ENCODE assay signal across 27 mouse cellular contexts in genomic region chr17:66925611-66926010, GRCm38 (mm10).
"Had no signal": no experiment of that assay in that cellular context is flagged by ENCODE, and none has a peak within 500 bp of the region (broad histone marks: within the 10 kb centered on the region; RNA-seq: fewer than 3 reads in every experiment).

No protein-coding gene starts in this region.

- H3K4me3 ChIP-seq: limb, embryonic 10.5 days; limb, embryonic 12.5 days; limb, embryonic 13.5 days; limb, embryonic 15.5 days; liver, embryonic 12.5 days; liver, embryonic 13.5 days; liver, embryonic 15.5 days; lung, embryonic 15.5 days; megakaryocyte, embryonic 14.5 days; midbrain, embryonic 10.5 days; midbrain, embryonic 12.5 days; midbrain, embryonic 13.5 days; midbrain, embryonic 15.5 days; myocyte had no signal

- H3K4me1 ChIP-seq: limb, embryonic 10.5 days; limb, embryonic 12.5 days; limb, embryonic 13.5 days; limb, embryonic 15.5 days; liver, embryonic 12.5 days; liver, embryonic 13.5 days; liver, embryonic 15.5 days; lung, embryonic 15.5 days; megakaryocyte, embryonic 14.5 days; midbrain, embryonic 10.5 days; midbrain, embryonic 12.5 days; midbrain, embryonic 13.5 days; midbrain, embryonic 15.5 days had no signal

- DNase-seq: left cerebral cortex, postnatal 4 days; liver; liver, embryonic 13.5 days; liver, postnatal 0 days; lung, adult 18-20 months; lung, adult 2 months; lung, embryonic 14.5 days; lung, postnatal 10 days; lung, postnatal 14 days; lung, postnatal 36 days; lung, postnatal 4 days; midbrain, embryonic 14.5 days had no signal

- H3K27ac ChIP-seq: limb, embryonic 10.5 days; limb, embryonic 12.5 days; limb, embryonic 13.5 days; limb, embryonic 15.5 days; liver, embryonic 12.5 days; liver, embryonic 13.5 days; liver, embryonic 14.5 days; liver, embryonic 15.5 days; lung, embryonic 15.5 days; macrophage; midbrain, embryonic 10.5 days; midbrain, embryonic 12.5 days; midbrain, embryonic 13.5 days; midbrain, embryonic 15.5 days had no signal
